In genomic region chr7:62234037-62234436, GRCm38 (mm10) we compare ENCODE assay signal across 19 mouse cellular contexts.
DNase-seq lines count a peak whose midpoint lies in the region; ATAC-seq lines count a peak whose summit lies in the region.
"Had no signal": no experiment of that assay in that cellular context is flagged by ENCODE, and none has a peak within 500 bp of the region (broad histone marks: within the 10 kb centered on the region; RNA-seq: fewer than 3 reads in every experiment).

No protein-coding gene starts in this region.

- no peak overlapping the region for H3K4me2 ChIP-seq in embryonic facial prominence, embryonic 11.5 days (ENCODE audit: low read depth, low read length)
- H3K4me2 ChIP-seq: liver, embryonic 12.5 days; neural tube, embryonic 15.5 days had no signal

- WGBS in embryonic facial prominence, embryonic 11.5 days, result 63% methylated on average over 6 of the region's 6 CpGs
- 61% methylated on average over 6 of the region's 6 CpGs for WGBS in embryonic facial prominence, embryonic 10.5 days

- DNase-seq in embryonic facial prominence, embryonic 11.5 days (ENCODE audit: low spot score), result peak; percentile 51
- no peak for DNase-seq in embryonic facial prominence, embryonic 10.5 days (ENCODE audit: low spot score)
- DNase-seq in left cerebral cortex, adult 11 months (ENCODE audit: low spot score), result peak; percentile 1
- no peak for DNase-seq in left cerebral cortex, postnatal 25 days (ENCODE audit: low spot score in 2 of 2)
- peak; percentile 47 for DNase-seq in embryo, embryonic 10.5 days (ENCODE audit: low spot score)
- DNase-seq in retina, postnatal 1 day, result peak; percentile 22
- no peak for DNase-seq in c-Kit-positive CD71-positive TER-119-positive erythroid progenitor cells, embryonic 14.5 days (ENCODE audit: low spot score)
- DNase-seq in gastrocnemius, postnatal 4 days (ENCODE audit: low spot score in 2 of 2), result no peak
- DNase-seq: cerebellum, postnatal 25 days; gastrocnemius, adult 2 months; kidney, postnatal 14 days; layer of hippocampus, adult 9-11 months; thymus, postnatal 14 days had no signal

- no peaks in the 10 kb centered on the region for H3K27me3 ChIP-seq in embryonic facial prominence, embryonic 11.5 days (ENCODE audit: control insufficient read depth, insufficient read depth, low read length)
- H3K27me3 ChIP-seq in embryonic facial prominence, embryonic 10.5 days (replicated peaks; ENCODE audit: low read depth, poor library complexity, severe bottlenecking), result no peaks in the 10 kb centered on the region
- H3K27me3 ChIP-seq: liver, embryonic 12.5 days; megakaryocyte, embryonic 14.5 days; neural tube, embryonic 15.5 days had no signal

- no peak for ATAC-seq in embryonic facial prominence, embryonic 11.5 days (replicated peaks; ENCODE audit: insufficient number of reproducible peaks, low FRiP score, low TSS enrichment, low read depth)
- ATAC-seq: forebrain, embryonic 16.5 days; intestine, postnatal 0 days; liver, embryonic 12.5 days had no signal

- no peaks in the 10 kb centered on the region for H3K36me3 ChIP-seq in embryonic facial prominence, embryonic 11.5 days (replicated peaks; ENCODE audit: control insufficient read depth, insufficient read depth, low read depth, low read length)
- no peaks in the 10 kb centered on the region for H3K36me3 ChIP-seq in embryonic facial prominence, embryonic 10.5 days (replicated peaks)
- H3K36me3 ChIP-seq: limb, embryonic 10.5 days; liver, embryonic 12.5 days; neural tube, embryonic 15.5 days had no signal

- H3K4me1 ChIP-seq in embryonic facial prominence, embryonic 11.5 days (ENCODE audit: control insufficient read depth, insufficient read depth, low read length), result no peaks in the 10 kb centered on the region
- peaks cover 19% of the 10 kb centered on the region for H3K4me1 ChIP-seq in embryonic facial prominence, embryonic 10.5 days
- H3K4me1 ChIP-seq: liver, embryonic 12.5 days; megakaryocyte, embryonic 14.5 days had no signal

- no peak overlapping the region for H3K9ac ChIP-seq in embryonic facial prominence, embryonic 11.5 days (replicated peaks; ENCODE audit: low read length)
- H3K9ac ChIP-seq: liver, embryonic 12.5 days; neural tube, embryonic 15.5 days had no signal

- H3K4me3 ChIP-seq in embryonic facial prominence, embryonic 11.5 days (ENCODE audit: low read depth, low read length), result no peak overlapping the region
- H3K4me3 ChIP-seq in embryonic facial prominence, embryonic 10.5 days, result no peak overlapping the region
- H3K4me3 ChIP-seq: gastrocnemius, adult 2 months; limb, embryonic 10.5 days; liver, embryonic 12.5 days; megakaryocyte, embryonic 14.5 days; neural tube, embryonic 15.5 days had no signal

- no peaks in the 10 kb centered on the region for H3K9me3 ChIP-seq in embryonic facial prominence, embryonic 11.5 days (replicated peaks; ENCODE audit: control insufficient read depth, low read length)
- peaks cover 13% of the 10 kb centered on the region for H3K9me3 ChIP-seq in embryonic facial prominence, embryonic 10.5 days
- H3K9me3 ChIP-seq: limb, embryonic 10.5 days; liver, embryonic 12.5 days; megakaryocyte, embryonic 14.5 days had no signal

- no peak overlapping the region for H3K27ac ChIP-seq in embryonic facial prominence, embryonic 11.5 days (replicated peaks; ENCODE audit: low read depth, low read length)
- H3K27ac ChIP-seq in embryonic facial prominence, embryonic 10.5 days (replicated peaks), result no peak overlapping the region; the same call in 1 of the 2 replicates
- H3K27ac ChIP-seq: gastrocnemius, adult 2 months; limb, embryonic 10.5 days; liver, embryonic 12.5 days; neural tube, embryonic 15.5 days had no signal

- intact Hi-C loops in left cerebral cortex, postnatal 25 days (cut with DNase I), result no loop called here

Comparison
In these comparisons a context has a peak if more than half of its experiments do, and no peak if none do; other contexts are left out.
1. DNase-seq: peak in embryonic facial prominence, embryonic 11.5 days (single experiment), left cerebral cortex, adult 11 months (single experiment), embryo, embryonic 10.5 days (single experiment) and retina, postnatal 1 day (single experiment); none in embryonic facial prominence, embryonic 10.5 days (single experiment), left cerebral cortex, postnatal 25 days (0 of 2), c-Kit-positive CD71-positive TER-119-positive erythroid progenitor cells, embryonic 14.5 days (single experiment) and gastrocnemius, postnatal 4 days (0 of 2).